Mouse (Mus musculus) CH12.LX (cell line): Measurements from ENCODE around the gene Dnajc6. TPM values are rescaled to one million over a fixed set of nuclear protein-coding genes. Genes with fewer than 3 reads are reported as not detected.

ENCODE experiments used
- DNase-seq: peaks from one replicate; pipeline ENCODE4 v3.0.0-alpha.2; 2013; ENCODE audit errors: extremely low read depth
- H3K27ac ChIP-seq: 2 replicates; pipeline ENCODE4 v1.5.1; 2012; ENCODE audit warnings: low read depth, mild to moderate bottlenecking, control low read depth, moderate library complexity; ENCODE audit not compliant: insufficient read depth
- H3K27me3 ChIP-seq: replicated peaks from 2 replicates; pipeline ENCODE3; 2012; ENCODE audit warnings: inconsistent platforms
- H3K36me3 ChIP-seq, 2 experiments: replicated peaks in 1 of 2; 2 replicates each; pipeline versions ENCODE3 to v1.6.1; 2012; ENCODE audit warnings: inconsistent platforms in 1 of 2, low read length in 1 of 2, mild to moderate bottlenecking in 1 of 2, mixed read lengths in 1 of 2, moderate library complexity in 1 of 2; ENCODE audit not compliant: control insufficient read depth in 1 of 2, insufficient read depth in 1 of 2
- H3K4me1 ChIP-seq, 2 experiments: 2 replicates each; pipeline ENCODE4 v1.6.1; 2012; ENCODE audit warnings: inconsistent platforms in 1 of 2, moderate library complexity in 1 of 2; ENCODE audit not compliant: insufficient read depth in 2 of 2, control insufficient read depth in 1 of 2
- H3K4me2 ChIP-seq: 2 replicates; pipeline ENCODE4 v1.6.1; 2012; ENCODE audit warnings: low read depth, mild to moderate bottlenecking, control low read depth; ENCODE audit not compliant: poor library complexity, insufficient read depth, severe bottlenecking
- H3K4me3 ChIP-seq, 3 experiments: fragments of 150-350 bp in 1 of 3; sonication (generic) in 1 of 3; replicated peaks in 1 of 3; 2 replicates each; pipeline versions ENCODE3 to v1.5.1; 2011 to 2012; ENCODE audit warnings: low read depth in 2 of 3, low read length in 2 of 3, mild to moderate bottlenecking in 2 of 3, moderate library complexity in 2 of 3, control low read depth in 1 of 3, improper control_type of control experiment in 1 of 3, inconsistent platforms in 1 of 3, mixed read lengths in 1 of 3; ENCODE audit not compliant: poor library complexity in 1 of 3
- H3K79me2 ChIP-seq: replicated peaks from 2 replicates; pipeline ENCODE4 v1.6.1; 2012; ENCODE audit warnings: mild to moderate bottlenecking, moderate library complexity; ENCODE audit not compliant: control insufficient read depth, poor library complexity, insufficient read depth, severe bottlenecking; ENCODE audit errors: extremely low read depth
- H3K9ac ChIP-seq: 2 replicates; pipeline ENCODE4 v1.6.1; 2012; ENCODE audit warnings: low read depth, mild to moderate bottlenecking, control low read depth, moderate library complexity; ENCODE audit not compliant: insufficient read depth
- H3K9me3 ChIP-seq: replicated peaks from 2 replicates; pipeline ENCODE3; 2012; ENCODE audit warnings: low read length, inconsistent platforms, mixed read lengths
- BHLHE40 ChIP-seq: IDR thresholded peaks from 2 replicates; pipeline ENCODE4 v1.6.1; 2011; ENCODE audit warnings: mild to moderate bottlenecking, low read depth, low read length, improper control_type of control experiment
- CHD1 ChIP-seq: IDR thresholded peaks from 2 replicates; pipeline ENCODE4 v1.6.1; 2012; ENCODE audit warnings: low read depth, low read length, improper control_type of control experiment, inconsistent platforms
- CTCF ChIP-seq, 2 experiments: IDR thresholded peaks in 1 of 2; conservative IDR thresholded peaks in 1 of 2; 2 replicates each; pipeline ENCODE4 v1.5.1; 2011 to 2012; ENCODE audit warnings: low read depth in 2 of 2, low read length in 2 of 2, improper control_type of control experiment in 1 of 2, inconsistent platforms in 1 of 2, mild to moderate bottlenecking in 1 of 2, moderate library complexity in 1 of 2
- GABPA ChIP-seq: IDR thresholded peaks from 2 replicates; pipeline ENCODE4 v1.6.1; 2012; ENCODE audit warnings: low read depth, low read length, improper control_type of control experiment, inconsistent platforms; ENCODE audit not compliant: insufficient replicate concordance
- HCFC1 ChIP-seq: IDR thresholded peaks from 2 replicates; pipeline ENCODE4 v1.6.1; 2012; ENCODE audit warnings: low read depth, mild to moderate bottlenecking, inconsistent platforms, low read length, improper control_type of control experiment
- IRF4 ChIP-seq: IDR thresholded peaks from 2 replicates; pipeline ENCODE4 v1.6.1; 2014; ENCODE audit warnings: low read depth, mild to moderate bottlenecking, inconsistent platforms, low read length, improper control_type of control experiment
- JUN ChIP-seq: IDR thresholded peaks from 2 replicates; pipeline ENCODE4 v1.6.1; 2011; ENCODE audit warnings: low read depth, mild to moderate bottlenecking, low read length, improper control_type of control experiment, moderate library complexity; ENCODE audit not compliant: insufficient read depth
- JUND ChIP-seq: conservative IDR thresholded peaks from 2 replicates; pipeline ENCODE4 v1.6.1; 2011; ENCODE audit warnings: low read depth, low read length, improper control_type of control experiment
- KAT2A ChIP-seq: IDR thresholded peaks from 2 replicates; pipeline ENCODE4 v1.6.1; 2012; ENCODE audit warnings: low read length, improper control_type of control experiment, inconsistent platforms; ENCODE audit not compliant: insufficient replicate concordance
- MAFK ChIP-seq: IDR thresholded peaks from 2 replicates; pipeline ENCODE4 v1.6.1; 2011; ENCODE audit warnings: low read length, improper control_type of control experiment; ENCODE audit not compliant: insufficient replicate concordance
- MAX ChIP-seq: IDR thresholded peaks from 2 replicates; pipeline ENCODE4 v1.6.1; 2011; ENCODE audit warnings: low read length, improper control_type of control experiment
- MAZ ChIP-seq: IDR thresholded peaks from 2 replicates; pipeline ENCODE4 v1.6.1; 2012; ENCODE audit warnings: low read depth, mild to moderate bottlenecking, inconsistent platforms, low read length, improper control_type of control experiment, moderate library complexity
- MEF2A ChIP-seq: IDR thresholded peaks from 2 replicates; pipeline ENCODE4 v1.6.1; 2014; ENCODE audit warnings: low read depth, mild to moderate bottlenecking, inconsistent platforms, low read length, improper control_type of control experiment, borderline replicate concordance
- MXI1 ChIP-seq: IDR thresholded peaks from 2 replicates; pipeline ENCODE4 v1.6.1; 2011; ENCODE audit warnings: mild to moderate bottlenecking, low read depth, low read length, improper control_type of control experiment
- MYC ChIP-seq: IDR thresholded peaks from 2 replicates; pipeline ENCODE4 v1.6.1; 2011; ENCODE audit warnings: low read depth, mild to moderate bottlenecking, improper control_type of control experiment, low read length
- NELFE ChIP-seq: IDR thresholded peaks from 2 replicates; pipeline ENCODE4 v1.6.1; 2011; ENCODE audit warnings: low read depth, low read length, improper control_type of control experiment
- NRF1 ChIP-seq: IDR thresholded peaks from 2 replicates; pipeline ENCODE4 v1.6.1; 2014; ENCODE audit warnings: low read depth, mild to moderate bottlenecking, inconsistent platforms, low read length, improper control_type of control experiment, moderate library complexity
- POLR2AphosphoS2 ChIP-seq: IDR thresholded peaks from 2 replicates; pipeline ENCODE4 v1.6.1; 2011; ENCODE audit warnings: low read depth, low read length, improper control_type of control experiment
- RAD21 ChIP-seq: IDR thresholded peaks from 2 replicates; pipeline ENCODE4 v1.6.1; 2011; ENCODE audit warnings: low read depth, mild to moderate bottlenecking, low read length, improper control_type of control experiment, moderate library complexity
- SIN3A ChIP-seq: IDR thresholded peaks from 2 replicates; pipeline ENCODE4 v1.6.1; 2012; ENCODE audit warnings: low read length, improper control_type of control experiment, inconsistent platforms
- SMC3 ChIP-seq: IDR thresholded peaks from 2 replicates; pipeline ENCODE4 v1.6.1; 2011; ENCODE audit warnings: low read depth, low read length, improper control_type of control experiment
- TCF12 ChIP-seq: IDR thresholded peaks from 2 replicates; pipeline ENCODE4 v1.6.1; 2014; ENCODE audit warnings: low read depth, mild to moderate bottlenecking, inconsistent platforms, low read length, improper control_type of control experiment
- UBTF ChIP-seq: IDR thresholded peaks from 2 replicates; pipeline ENCODE4 v1.6.1; 2012; ENCODE audit warnings: low read depth, mild to moderate bottlenecking, inconsistent platforms, low read length, improper control_type of control experiment, moderate library complexity
- USF1 ChIP-seq: IDR thresholded peaks from 2 replicates; pipeline ENCODE4 v1.6.1; 2014; ENCODE audit warnings: low read depth, mild to moderate bottlenecking, inconsistent platforms, low read length, improper control_type of control experiment
- ZKSCAN1 ChIP-seq: IDR thresholded peaks from 2 replicates; pipeline ENCODE4 v1.6.1; 2012; ENCODE audit warnings: low read depth, inconsistent platforms, low read length, improper control_type of control experiment, borderline replicate concordance
- dilution Hi-C: fragments of 300-500 bp; cut with MboI; formaldehyde crosslinking; loops from 2 replicates; pipeline ENCODE4 v1.14.3; 2020; ENCODE audit warnings: low sequenced_read_pairs; ENCODE audit not compliant: extremely low pct_unique_long_range_greater_than_20kb, extremely low pct_ligation_motif_present
- in situ Hi-C: fragments of 300-500 bp; cut with MboI; formaldehyde crosslinking; loops from 3 replicates; pipeline ENCODE4 v1.14.3; 2019; ENCODE audit warnings: low sequenced_read_pairs, low pct_ligation_motif_present, low pct_unique_long_range_greater_than_20kb, mixed read lengths
- polyA plus RNA-seq: library from polyadenylated mRNA; unstranded; fragments of >175 nt; gene quantifications from 2 replicates; pipeline ENCODE4 v1.2.1, GENCODE M21; 2012; ENCODE audit warnings: low read depth; ENCODE audit not compliant: insufficient read length
- total RNA-seq, 2 experiments: library from RNA; depleted of rRNA; stranded (reverse); fragments of 300-350 nt in 1 of 2; fragments of >200 nt in 1 of 2; gene quantifications; 2 replicates each; pipeline ENCODE4 v1.2.3; 2012 to 2014

Dnajc6 gene
- total and polyA plus RNA-seq, 3 experiments: not detected

DNA sequence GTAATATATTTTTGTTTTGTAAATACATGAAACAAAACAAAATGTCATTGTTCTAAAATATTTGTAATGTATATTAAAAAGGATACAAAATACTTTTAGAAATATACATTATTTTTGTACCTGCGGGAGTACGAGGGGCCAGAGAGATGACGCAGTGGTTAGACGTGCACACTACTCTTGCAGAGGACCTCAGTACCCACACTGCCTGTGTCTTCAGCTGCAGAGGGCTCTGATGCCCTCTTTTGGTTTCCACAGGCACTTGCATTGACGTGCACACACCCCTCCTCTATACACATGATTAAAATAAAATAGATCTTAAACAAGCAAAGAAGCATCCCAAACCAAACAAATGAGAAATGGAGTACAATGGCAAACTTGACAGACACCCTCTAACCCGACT is 146.3 kb downstream of the Dnajc6 start:
- Histone ChIP-seq H3K79me2 (no peaks in the 10 kb centered on the region), H3K27ac (no peak overlapping the region), H3K36me3 (no peaks in the 10 kb centered on the region), H3K4me3 (no peak overlapping the region), H3K4me2 (no peak overlapping the region), H3K9me3 (no peaks in the 10 kb centered on the region), H3K9ac (no peak overlapping the region), H3K27me3 (no peaks in the 10 kb centered on the region), H3K4me1 (peaks cover 2 to 11% of the 10 kb centered on the region in 2 experiments; a peak in 3 of 4 replicates)
- no peak for DNase-seq
- dilution Hi-C loops: no loop called here
- peak in 1 of 2 experiments; percentile 54; a peak in 2 of 4 replicates for TF ChIP-seq CTCF (conservative IDR thresholded peaks at IDR 0.05 in 1 of 2, IDR thresholded peaks at IDR 0.05 in 1 of 2; ENCODE audit: low read depth in 2 of 2, low read length in 2 of 2)
- TF ChIP-seq RAD21: peak; percentile 53
- TF ChIP-seq BHLHE40: no peak
- TF ChIP-seq SMC3: peak; percentile 10; the same call in 1 of the 2 replicates
- in situ Hi-C loops: no loop called here

DNA sequence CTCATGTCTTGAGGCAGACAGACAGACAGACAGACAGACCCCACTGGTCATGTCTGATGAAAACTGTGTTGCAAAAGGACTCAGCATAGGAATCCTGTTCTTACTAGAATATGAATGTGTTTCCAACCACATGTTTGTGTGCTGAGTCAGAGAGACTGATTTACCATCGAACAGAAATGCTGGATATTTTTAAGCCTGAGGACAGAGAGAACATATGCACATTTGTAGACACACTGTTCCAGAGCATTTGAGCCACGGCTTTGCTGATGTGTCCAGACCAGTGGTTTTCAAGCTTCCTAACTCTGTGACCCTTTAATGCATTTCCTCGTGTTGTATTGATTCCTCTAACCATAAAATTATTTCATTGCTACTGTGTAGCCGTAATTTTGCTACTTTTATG is 146.8 kb downstream of the Dnajc6 start:
- no peaks in the 10 kb centered on the region for H3K27me3 ChIP-seq
- no peaks in the 10 kb centered on the region for H3K79me2 ChIP-seq
- no peak overlapping the region for H3K27ac ChIP-seq
- dilution Hi-C loops (no loop called here), in situ Hi-C loops (no loop called here)
- H3K36me3 ChIP-seq: no peaks in the 10 kb centered on the region
- H3K9ac ChIP-seq: no peak overlapping the region
- DNase-seq: no peak
- H3K4me2 ChIP-seq: no peak overlapping the region
- no peak for TF ChIP-seq MYC
- no peak for TF ChIP-seq BHLHE40
- TF ChIP-seq NELFE: no peak
- TF ChIP-seq ZKSCAN1: no peak
- TF ChIP-seq KAT2A: no peak
- no peak for TF ChIP-seq MAZ
- TF ChIP-seq CHD1: no peak
- TF ChIP-seq SMC3: no peak
- no peak for TF ChIP-seq TCF12
- no peak for TF ChIP-seq JUND
- no peak for TF ChIP-seq MAFK
- H3K4me1 ChIP-seq: peaks cover under 1 to 6% of the 10 kb centered on the region in 2 experiments; a peak in 2 of 4 replicates
- no peaks in the 10 kb centered on the region for H3K9me3 ChIP-seq
- H3K4me3 ChIP-seq: no peak overlapping the region

DNA sequence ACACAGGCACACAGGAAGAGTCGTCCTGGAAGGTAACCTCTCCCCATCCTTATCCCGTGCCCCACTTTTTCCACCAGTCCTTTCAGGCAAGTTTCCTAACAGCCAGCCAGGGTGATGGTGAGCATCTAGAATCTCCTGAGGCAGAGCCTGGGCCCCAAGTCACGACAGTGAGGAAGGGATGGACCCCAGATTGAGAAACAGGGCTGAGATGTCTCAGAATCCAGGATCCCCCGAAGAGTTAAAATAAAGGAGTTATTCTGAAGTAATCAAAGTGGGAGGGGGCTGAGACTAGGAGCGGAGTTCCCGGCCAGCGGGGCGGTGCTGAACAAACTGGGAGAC is 150.4 kb downstream of the Dnajc6 start:
- dilution Hi-C loops (no loop called here), in situ Hi-C loops (no loop called here)
- H3K4me3 ChIP-seq: peak overlapping the region; percentile 53 to 89 (median 63)
- H3K27me3 ChIP-seq: no peaks in the 10 kb centered on the region
- no peak overlapping the region for H3K27ac ChIP-seq
- TF ChIP-seq JUND: no peak
- no peak for TF ChIP-seq NRF1
- no peak for TF ChIP-seq MYC
- TF ChIP-seq MXI1: no peak
- TF ChIP-seq IRF4: no peak
- TF ChIP-seq JUN: no peak
- TF ChIP-seq POLR2AphosphoS2: no peak
- TF ChIP-seq GABPA: no peak
- no peak for TF ChIP-seq KAT2A
- TF ChIP-seq SIN3A: no peak
- TF ChIP-seq MAX: no peak
- no peak for TF ChIP-seq UBTF
- no peak for TF ChIP-seq MEF2A
- no peak for TF ChIP-seq BHLHE40
- TF ChIP-seq HCFC1: no peak
- TF ChIP-seq USF1: no peak
- H3K79me2 ChIP-seq: no peaks in the 10 kb centered on the region; the same call in 1 of the 2 replicates
- peak overlapping the region; percentile 17; the same call in 1 of the 2 replicates for H3K9ac ChIP-seq
- no peaks in the 10 kb centered on the region for H3K9me3 ChIP-seq
- peak overlapping the region; percentile 39; the same call in 1 of the 2 replicates for H3K4me2 ChIP-seq
- peaks cover 17 to 38% of the 10 kb centered on the region in 2 experiments for H3K4me1 ChIP-seq
- peaks cover 0 to 2% of the 10 kb centered on the region in 2 experiments for H3K36me3 ChIP-seq
- DNase-seq: no peak
